In the genomic region with DNA sequence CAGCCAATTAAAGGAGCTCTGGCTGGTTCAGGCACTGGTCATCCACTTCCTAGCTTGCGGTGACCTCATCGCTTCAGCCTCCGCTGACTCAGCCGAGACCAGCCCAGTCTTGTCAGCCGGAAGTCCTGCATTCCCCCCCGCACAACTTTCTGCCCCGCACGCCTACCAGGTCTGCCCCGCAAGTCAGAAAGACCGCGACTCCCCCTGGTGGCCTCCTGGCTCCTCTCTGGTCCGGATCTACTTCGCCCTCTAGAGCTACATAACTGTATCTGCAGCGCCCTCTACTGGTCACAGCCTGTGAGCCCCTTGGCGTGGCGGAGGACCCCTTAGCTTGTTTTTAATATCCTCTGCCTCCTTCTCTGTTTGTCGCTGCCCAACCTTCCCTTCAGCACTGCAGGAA, we compare ENCODE assay signal across 8 mouse cellular contexts. TPM values are rescaled to one million over a fixed set of nuclear protein-coding genes. Genes with fewer than 3 reads are reported as not detected.
A peak's percentile ranks its signal among the peaks of the same experiment; 100 is the strongest.
DNase-seq lines count a peak whose midpoint lies in the region; ATAC-seq lines count a peak whose summit lies in the region.

No protein-coding gene starts in this region.

- peaks cover 59% of the 10 kb centered on the region for H3K4me1 ChIP-seq in lung, embryonic 16.5 days (replicated peaks; ENCODE audit: control insufficient read depth, insufficient read depth, low read length)

- H3K27me3 ChIP-seq in lung, embryonic 16.5 days (ENCODE audit: control insufficient read depth, insufficient read depth, low read depth, low read length), result peaks cover 14% of the 10 kb centered on the region

- peak; percentile 77 to 84 for ATAC-seq in hematopoietic stem cell, adult 5-6 weeks (replicated peaks in 1 of 2; ENCODE audit: insufficient read depth in 1 of 2, low FRiP score in 2 of 2, low TSS enrichment in 1 of 2, low read depth in 1 of 2, poor library complexity in 2 of 2, severe bottlenecking in 2 of 2)
- ATAC-seq in lung, embryonic 16.5 days (ENCODE audit: low read depth), result peak; percentile 71

- H3K27ac ChIP-seq in lung, embryonic 16.5 days (ENCODE audit: low read length), result peak overlapping the region; percentile 74

- H3K4me3 ChIP-seq in lung, embryonic 16.5 days (ENCODE audit: low read length), result peak overlapping the region; percentile 38

- no peaks in the 10 kb centered on the region for H3K9me3 ChIP-seq in lung, embryonic 16.5 days (ENCODE audit: control insufficient read depth, low read length)

- H3K36me3 ChIP-seq in lung, embryonic 16.5 days (ENCODE audit: control insufficient read depth, insufficient read depth, low read length), result no peaks in the 10 kb centered on the region

- H3K9ac ChIP-seq in lung, embryonic 16.5 days (ENCODE audit: low read length), result peak overlapping the region; percentile 53

- under 1% methylated on average over 17 of the region's 17 CpGs for WGBS in lung, embryonic 16.5 days

- DNase-seq in MEL-GATA-1-ER (ENCODE audit: extremely low read depth, low read depth), result peak; percentile 94
- DNase-seq in cerebellum, adult 8-10 months, result peak; percentile 81
- peak; percentile 98 for DNase-seq in forelimb bud, embryonic 11.5 days (ENCODE audit: low read depth, low spot score)
- DNase-seq in layer of hippocampus, adult 9-10 months (ENCODE audit: low spot score), result peak; percentile 85
- DNase-seq in ovary, postnatal 10 days (ENCODE audit: low spot score), result peak; percentile 92
- peak; percentile 84 to 98 for DNase-seq in thymus, postnatal 10 days (ENCODE audit: low spot score in 2 of 2)

- H3K4me2 ChIP-seq in lung, embryonic 16.5 days (ENCODE audit: low read depth, low read length), result peak overlapping the region; percentile 60

RNA-seq across cellular contexts. Expression of a gene that starts 13.2 kb away (rescaled TPM):
- total RNA-seq in hematopoietic stem cell, adult 5-6 weeks (2017), result not detected in 2 replicates
- 0.44 and 0.54 TPM in 2 replicates for polyA plus RNA-seq in lung, embryonic 16.5 days (2015; fragmentation: Nextera tagmentation; extraction: Ambion mirVana)

RNA-seq across cellular contexts. Expression of a gene that starts 16.0 kb away (rescaled TPM):
- total RNA-seq in hematopoietic stem cell, adult 5-6 weeks (2017), result 0.35 and 0.88 TPM in 2 replicates
- 15.5 and 15.6 TPM in 2 replicates for polyA plus RNA-seq in lung, embryonic 16.5 days (2015; fragmentation: Nextera tagmentation; extraction: Ambion mirVana)

RNA-seq across cellular contexts. Expression of a gene that starts 38.4 kb away (rescaled TPM):
- not detected in 2 replicates for total RNA-seq in hematopoietic stem cell, adult 5-6 weeks (2017)
- polyA plus RNA-seq in lung, embryonic 16.5 days (2015; fragmentation: Nextera tagmentation; extraction: Ambion mirVana), result 4.7 and 4.9 TPM in 2 replicates

RNA-seq across cellular contexts. Expression of a gene that starts 40.5 kb away (rescaled TPM):
- total RNA-seq in hematopoietic stem cell, adult 5-6 weeks (2017), result not detected in 2 replicates
- polyA plus RNA-seq in lung, embryonic 16.5 days (2015; fragmentation: Nextera tagmentation; extraction: Ambion mirVana), result 0.10 and 0.28 TPM in 2 replicates

RNA-seq across cellular contexts. Expression of a gene that starts 56.0 kb away (rescaled TPM):
- total RNA-seq in hematopoietic stem cell, adult 5-6 weeks (2017), result 32.5 and 45.3 TPM in 2 replicates
- 22.4 and 25.6 TPM in 2 replicates for polyA plus RNA-seq in lung, embryonic 16.5 days (2015; fragmentation: Nextera tagmentation; extraction: Ambion mirVana)

Comparison
In these comparisons a context has a peak if more than half of its experiments do, and no peak if none do; other contexts are left out.
1. Peak in every context shown above with its lines: DNase-seq, ATAC-seq, H3K4me3 ChIP-seq and H3K27ac ChIP-seq.